Mouse (Mus musculus) hindbrain, postnatal 0 days (tissue): ENCODE measurements around the gene Dmrt2. TPM values are rescaled to one million over a fixed set of nuclear protein-coding genes. Genes with fewer than 3 reads are reported as not detected.
A peak's percentile ranks its signal among the peaks of the same experiment; 100 is the strongest.

ENCODE experiments used
- ATAC-seq: fragments of 200-750 bp; cut with Nextera tagmentation; 2 replicates; pipeline ENCODE4 v1.8.0; 2017; ENCODE audit warnings: mild to moderate bottlenecking, moderate TSS enrichment, moderate library complexity
- DNase-seq: peaks from one replicate; pipeline ENCODE4 v3.0.0-alpha.2; 2015; ENCODE audit warnings: low spot score
- H3K27ac ChIP-seq: fragments of 300-500 bp; sonication (generic); 2 replicates; pipeline ENCODE4 v1.5.1; 2014; ENCODE audit warnings: mild to moderate bottlenecking
- H3K27me3 ChIP-seq: fragments of 300-500 bp; sonication (generic); 2 replicates; pipeline ENCODE4 v1.6.1; 2014; ENCODE audit warnings: low read length, mixed read lengths; ENCODE audit not compliant: insufficient read depth
- H3K36me3 ChIP-seq: fragments of 300-500 bp; sonication (generic); 2 replicates; pipeline ENCODE4 v1.6.1; 2014; ENCODE audit warnings: low read length, mixed read lengths; ENCODE audit not compliant: insufficient read depth
- H3K4me1 ChIP-seq: fragments of 300-500 bp; sonication (generic); 2 replicates; pipeline ENCODE4 v1.6.1; 2014; ENCODE audit warnings: antibody characterized with exemption, low read length, mixed read lengths; ENCODE audit not compliant: insufficient read depth
- H3K4me2 ChIP-seq: fragments of 300-500 bp; sonication (generic); 2 replicates; pipeline ENCODE4 v1.6.1; 2014; ENCODE audit warnings: low read depth, mild to moderate bottlenecking, low read length, moderate library complexity, mixed read lengths
- H3K4me3 ChIP-seq: fragments of 300-500 bp; sonication (generic); 2 replicates; pipeline ENCODE4 v1.5.1; 2014; ENCODE audit warnings: low read length
- H3K9ac ChIP-seq: fragments of 300-500 bp; sonication (generic); replicated peaks from 2 replicates; pipeline ENCODE4 v1.6.1; 2014; ENCODE audit warnings: mild to moderate bottlenecking, low read length, moderate library complexity, mixed read lengths
- H3K9me3 ChIP-seq: fragments of 300-500 bp; sonication (generic); 2 replicates; pipeline ENCODE4 v1.6.1; 2016; ENCODE audit warnings: low read length, mixed read lengths
- CTCF ChIP-seq: IDR thresholded peaks from 2 replicates; pipeline ENCODE4 v1.5.1; 2016; ENCODE audit warnings: antibody characterized with exemption, control low read depth, low read depth
- WGBS: fragments of 180-500 bp; shearing (Covaris S2); extraction: QIAGEN DNeasy Blood & Tissue Kit; methylation state at CpG from one replicate; pipeline ENCODE4 v1.1.7; 2014; 5-methylcytosine and 5-hydroxymethylcytosine counted together
- polyA plus RNA-seq: library from polyadenylated mRNA; unstranded; fragments of >200 nt; fragmentation: Nextera tagmentation; extraction: Ambion mirVana; gene quantifications from 2 replicates; pipeline ENCODE4 v1.2.1, GENCODE M21; 2015
- total RNA-seq: library from RNA; depleted of rRNA; stranded (reverse); fragments of >200 nt; gene quantifications from 2 replicates; pipeline ENCODE4 v1.2.3, GENCODE M21; 2014; rRNA removed

Dmrt2 gene
- total RNA-seq (not detected in 2 replicates), polyA plus RNA-seq (not detected in 2 replicates)

- Histone ChIP-seq H3K9ac (no peak within 1 kb of the TSS), H3K4me3 (peak within 1 kb of the TSS; percentile 35), H3K27ac (no peak within 1 kb of the TSS), H3K4me2 (peak within 1 kb of the TSS; percentile 58), H3K36me3 (no peaks in the 10 kb centered on the region), H3K9me3 (no peaks in the 10 kb centered on the region), H3K27me3 (peaks cover 94% of the 10 kb centered on the region), H3K4me1 (peaks cover 4% of the 10 kb centered on the region)
- WGBS = 1% methylated on average over 44 of the region's 44 CpGs
- ATAC-seq (peak; percentile 93), DNase-seq (peak; percentile 79)
- TF ChIP-seq CTCF = no peak
Observed at GRCm38 (mm10) chr19:25672101-25672950, at the start of gene Dmrt2. Gene Dmrt2, plus strand, starts transcription at chr19:25672411.

GRCm38 (mm10) chr19:25628490-25628889 lies 43.7 kb upstream of the Dmrt2 start:
- Histone ChIP-seq H3K4me2 (no peak overlapping the region), H3K36me3 (no peaks in the 10 kb centered on the region), H3K27me3 (peaks cover 37% of the 10 kb centered on the region), H3K4me3 (no peak overlapping the region), H3K27ac (no peak overlapping the region), H3K9ac (no peak overlapping the region), H3K9me3 (no peaks in the 10 kb centered on the region), H3K4me1 (no peaks in the 10 kb centered on the region)
- TF ChIP-seq CTCF = peak; percentile 94
- 12% methylated on average over 9 of the region's 9 CpGs for WGBS
- ATAC-seq = 0 out of 2 replicates have a peak, but pooled peaks have one; percentile 49
- DNase-seq = peak; percentile 85

GRCm38 (mm10) chr19:25635119-25635518 lies 37.1 kb upstream of the Dmrt2 start:
- Histone ChIP-seq H3K27me3 (no peaks in the 10 kb centered on the region), H3K27ac (no peak overlapping the region), H3K4me2 (no peak overlapping the region; the same call in 1 of the 2 replicates), H3K9ac (no peak overlapping the region), H3K4me1 (no peaks in the 10 kb centered on the region), H3K4me3 (no peak overlapping the region), H3K36me3 (no peaks in the 10 kb centered on the region), H3K9me3 (no peaks in the 10 kb centered on the region)
- DNase-seq (no peak), ATAC-seq (no peak)
- 85% methylated on average over 5 of the region's 5 CpGs for WGBS
- TF ChIP-seq CTCF = no peak

- Histone ChIP-seq H3K27me3 (no peaks in the 10 kb centered on the region), H3K4me3 (peak overlapping the region; percentile 30), H3K27ac (no peak overlapping the region), H3K4me2 (peak overlapping the region; percentile 56), H3K9me3 (no peaks in the 10 kb centered on the region), H3K4me1 (no peaks in the 10 kb centered on the region), H3K36me3 (no peaks in the 10 kb centered on the region), H3K9ac (no peak overlapping the region)
- peak; percentile 99 for TF ChIP-seq CTCF
- ATAC-seq = peak; percentile 84
- DNase-seq = peak; percentile 90
- 13% methylated on average over 22 of the region's 22 CpGs for WGBS
Observed at GRCm38 (mm10) chr19:25635622-25636244, 36.5 kb upstream of the Dmrt2 start.

GRCm38 (mm10) chr19:25638766-25639361 lies 33.3 kb upstream of the Dmrt2 start:
- Histone ChIP-seq H3K4me2 (no peak overlapping the region), H3K36me3 (no peaks in the 10 kb centered on the region), H3K27me3 (no peaks in the 10 kb centered on the region), H3K4me1 (no peaks in the 10 kb centered on the region), H3K9me3 (no peaks in the 10 kb centered on the region), H3K4me3 (no peak overlapping the region), H3K9ac (no peak overlapping the region), H3K27ac (no peak overlapping the region)
- no peak for ATAC-seq
- TF ChIP-seq CTCF = no peak
- DNase-seq = no peak
- 82% methylated on average over 11 of the region's 11 CpGs for WGBS

- WGBS = 90% methylated on average over 6 of the region's 6 CpGs
- Histone ChIP-seq H3K9me3 (no peaks in the 10 kb centered on the region), H3K27me3 (no peaks in the 10 kb centered on the region), H3K4me3 (no peak overlapping the region), H3K9ac (no peak overlapping the region), H3K36me3 (no peaks in the 10 kb centered on the region), H3K27ac (no peak overlapping the region), H3K4me2 (no peak overlapping the region), H3K4me1 (no peaks in the 10 kb centered on the region)
- ATAC-seq (no peak), DNase-seq (no peak)
- no peak for TF ChIP-seq CTCF
Observed at GRCm38 (mm10) chr19:25641786-25642185, 30.4 kb upstream of the Dmrt2 start.
